Mouse (Mus musculus) heart, adult 8-10 months (tissue): ENCODE measurements around the gene Gm42906. TPM values are rescaled to one million over a fixed set of nuclear protein-coding genes. Genes with fewer than 3 reads are reported as not detected.

Experiments used
- DNase-seq: peaks from one replicate; pipeline ENCODE4 v3.0.0; 2022; ENCODE audit warnings: low spot score
- total RNA-seq, 4 experiments: library from RNA; stranded (reverse); gene quantifications; 2 replicates each; pipeline ENCODE4 v1.2.4; 2022

Gene Gm42906
- total RNA-seq, result 1 to 10 TPM in 3 of 4 experiments, not detected in 1; 3.1 to 9.9 (median 9.5) TPM

DNA sequence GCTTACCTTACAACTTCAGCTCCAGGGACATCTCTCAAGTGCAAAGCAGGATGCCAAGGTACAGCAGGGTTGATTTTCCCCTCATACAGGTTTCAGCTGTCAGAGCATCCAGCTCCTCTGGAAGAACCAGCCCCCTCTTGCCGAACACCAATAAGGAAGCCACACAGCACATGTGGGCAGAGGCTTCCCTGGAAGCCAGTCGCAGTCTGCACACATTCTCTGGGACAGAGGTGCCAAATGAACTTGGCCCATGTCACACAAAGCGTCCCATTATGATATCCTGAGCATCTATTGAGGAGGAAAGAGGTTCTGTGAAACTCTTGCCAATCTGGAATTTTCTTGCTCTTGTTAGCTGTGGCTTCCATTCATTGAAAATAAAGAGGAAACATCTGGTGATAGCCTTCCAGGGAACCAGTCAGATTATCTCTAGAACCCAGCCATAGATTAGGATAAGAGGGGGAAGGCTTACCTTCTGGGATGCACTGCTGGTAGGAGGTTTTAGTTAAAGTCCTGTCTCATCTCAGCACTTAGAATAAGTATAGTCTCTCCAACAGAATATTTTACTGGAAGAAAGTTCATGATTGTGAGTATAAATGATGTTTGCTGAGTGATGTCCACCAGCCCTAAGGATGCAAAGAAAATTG, at the start of gene Gm42906:
Gene Gm42906, minus strand, starts transcription at position 51 of the 644 bp plus-strand sequence.
- no peak for DNase-seq

GRCm38 (mm10) chr5:151445695-151446094, 17.7 kb upstream of the Gm42906 start:
- DNase-seq, result no peak

DNA sequence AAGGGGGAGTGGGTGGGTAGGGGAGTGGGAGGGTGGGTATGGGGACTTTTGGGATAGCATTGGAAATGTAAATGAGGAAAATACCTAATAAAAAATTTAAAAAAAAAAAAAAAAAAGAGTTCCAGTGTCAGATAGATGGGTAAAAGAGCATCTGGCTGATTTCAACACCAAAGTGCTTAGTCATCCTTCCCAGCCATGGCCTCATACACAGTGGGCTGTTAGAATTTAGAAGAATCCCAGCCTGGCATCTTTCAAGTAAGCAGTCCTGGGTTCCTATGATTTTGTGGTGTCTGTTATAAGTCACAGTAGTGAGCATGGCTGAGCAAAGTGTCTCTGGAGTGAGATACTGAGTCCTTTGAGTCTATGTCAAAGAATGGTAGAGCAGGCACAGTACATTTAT, 7.1 kb upstream of the Gm42906 start:
- DNase-seq, result no peak

DNA sequence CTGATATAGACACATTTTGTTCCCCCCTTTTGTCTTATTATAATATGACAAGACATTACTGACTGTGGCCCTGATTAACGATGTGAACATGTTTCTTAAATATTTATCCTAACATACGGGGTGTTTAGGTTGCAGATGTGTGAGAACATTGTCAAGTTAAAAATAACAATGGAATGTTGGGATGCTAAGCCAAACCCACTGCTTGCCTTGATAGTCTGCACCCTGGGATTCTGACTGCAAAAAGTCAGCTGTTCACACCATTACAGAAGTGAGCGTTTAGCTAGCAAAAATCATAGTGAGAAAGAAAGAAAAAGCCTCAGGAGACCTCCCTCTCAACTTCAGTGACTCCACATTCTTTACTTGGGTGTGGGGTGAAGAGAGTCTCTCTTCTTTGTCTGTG, 1.5 kb downstream of the Gm42906 start:
- DNase-seq, result no peak

DNA sequence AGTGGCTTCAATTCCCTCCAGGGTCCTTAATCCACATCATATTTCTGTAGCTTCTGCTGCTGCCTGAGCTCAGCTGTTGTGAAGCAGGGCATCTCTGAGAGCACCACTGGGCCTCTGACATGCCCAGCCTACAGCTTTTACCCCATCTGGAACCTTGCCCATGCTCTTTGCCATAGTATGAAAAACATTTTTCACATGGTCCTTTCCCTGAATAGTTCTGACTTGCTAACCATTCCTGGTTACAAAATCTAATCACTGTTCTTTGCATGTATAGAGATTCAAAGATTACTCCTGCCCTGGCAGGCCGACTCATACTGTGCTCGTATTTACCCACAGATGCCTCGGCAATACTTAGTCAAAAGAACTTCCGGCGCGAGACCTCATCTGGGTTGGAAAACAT, 5.3 kb downstream of the Gm42906 start:
- DNase-seq, result no peak

DNA sequence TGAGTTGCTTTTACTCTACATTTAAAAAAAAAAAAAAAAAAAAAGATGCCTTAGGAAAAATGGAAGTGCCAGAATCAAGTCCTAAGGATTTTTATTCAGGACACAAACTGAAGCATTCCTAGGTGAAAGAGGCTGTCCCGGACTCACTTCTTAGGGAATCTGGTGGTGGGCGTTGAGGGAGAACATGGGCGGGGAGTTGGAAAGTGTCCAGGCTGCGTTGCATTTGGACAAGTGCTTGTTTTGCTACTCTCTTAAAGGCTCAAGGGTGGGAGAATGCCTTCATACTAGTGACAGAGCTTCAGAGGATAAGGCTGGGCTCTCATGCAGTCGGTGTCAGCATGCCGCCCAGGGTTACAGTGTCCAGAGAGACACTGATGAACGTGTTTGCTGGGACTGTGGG, 6.1 kb downstream of the Gm42906 start:
- no peak for DNase-seq

DNA sequence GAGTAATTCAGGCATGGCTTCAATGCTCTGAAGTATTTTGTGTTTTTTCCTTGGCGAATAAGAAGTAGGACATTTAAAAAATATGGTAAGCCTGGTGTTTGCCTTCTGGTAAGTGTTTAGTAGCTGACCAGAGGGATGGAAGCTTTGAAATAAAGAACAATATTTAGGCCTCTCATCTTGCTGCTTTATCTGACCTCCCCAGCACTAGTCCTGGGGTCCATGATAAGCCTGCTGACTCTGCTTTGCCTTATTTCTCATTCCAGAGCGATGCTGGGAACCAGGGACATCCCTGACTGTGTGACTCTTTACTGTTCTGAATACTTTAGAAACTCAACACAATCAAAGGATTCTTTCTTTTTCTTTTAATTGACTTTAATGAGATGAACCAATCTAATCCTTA, 9.4 kb downstream of the Gm42906 start:
- no peak for DNase-seq

GRCm38 (mm10) chr5:151417421-151418038, 10.4 kb downstream of the Gm42906 start:
- DNase-seq, result no peak

- no peak for DNase-seq
Observed at GRCm38 (mm10) chr5:151416988-151417387, 11.0 kb downstream of the Gm42906 start.

DNA sequence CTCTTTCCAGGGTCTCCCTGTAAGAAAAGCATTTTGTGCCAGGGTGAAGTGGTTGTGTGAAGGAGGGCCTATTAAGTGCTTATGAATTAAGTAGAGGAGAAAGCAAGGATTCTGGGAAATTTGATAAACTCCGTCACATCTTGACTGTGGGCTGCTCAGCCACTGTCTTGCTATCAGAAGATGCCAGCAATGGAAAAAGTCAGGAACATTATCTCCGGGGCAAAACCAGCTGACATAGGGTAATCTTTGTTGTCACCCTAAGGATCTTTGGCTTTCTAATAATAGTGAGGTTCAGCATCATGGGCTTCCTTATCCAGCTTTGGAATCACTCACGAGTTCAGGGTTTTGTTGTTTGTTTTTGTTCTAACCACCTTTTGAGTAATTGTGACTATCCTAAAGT, 14.3 kb downstream of the Gm42906 start:
- DNase-seq, result no peak

GRCm38 (mm10) chr5:151412666-151413463, 15.1 kb downstream of the Gm42906 start:
- DNase-seq, result no peak

- no peak for DNase-seq
Observed at GRCm38 (mm10) chr5:151410006-151410405, 18.0 kb downstream of the Gm42906 start.

DNA sequence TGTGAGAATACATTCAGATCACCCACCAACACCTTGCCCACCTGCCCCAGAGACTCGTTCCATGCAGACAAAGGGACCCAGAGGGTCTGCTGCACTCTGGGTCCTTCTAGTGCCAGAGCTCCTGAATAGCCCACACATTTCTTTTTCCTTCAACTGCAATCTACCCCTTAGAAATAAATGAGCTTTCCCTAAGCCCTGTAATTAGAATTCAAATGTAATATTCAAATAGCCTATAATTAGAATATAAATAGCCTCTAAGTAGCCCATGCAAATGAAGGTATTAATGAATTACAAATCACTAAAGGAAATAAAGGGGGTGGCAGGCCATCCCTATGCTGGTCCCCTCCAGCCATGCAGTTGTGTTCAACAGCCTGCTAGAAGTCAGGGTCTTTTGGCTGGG, 18.7 kb downstream of the Gm42906 start:
- no peak for DNase-seq

DNA sequence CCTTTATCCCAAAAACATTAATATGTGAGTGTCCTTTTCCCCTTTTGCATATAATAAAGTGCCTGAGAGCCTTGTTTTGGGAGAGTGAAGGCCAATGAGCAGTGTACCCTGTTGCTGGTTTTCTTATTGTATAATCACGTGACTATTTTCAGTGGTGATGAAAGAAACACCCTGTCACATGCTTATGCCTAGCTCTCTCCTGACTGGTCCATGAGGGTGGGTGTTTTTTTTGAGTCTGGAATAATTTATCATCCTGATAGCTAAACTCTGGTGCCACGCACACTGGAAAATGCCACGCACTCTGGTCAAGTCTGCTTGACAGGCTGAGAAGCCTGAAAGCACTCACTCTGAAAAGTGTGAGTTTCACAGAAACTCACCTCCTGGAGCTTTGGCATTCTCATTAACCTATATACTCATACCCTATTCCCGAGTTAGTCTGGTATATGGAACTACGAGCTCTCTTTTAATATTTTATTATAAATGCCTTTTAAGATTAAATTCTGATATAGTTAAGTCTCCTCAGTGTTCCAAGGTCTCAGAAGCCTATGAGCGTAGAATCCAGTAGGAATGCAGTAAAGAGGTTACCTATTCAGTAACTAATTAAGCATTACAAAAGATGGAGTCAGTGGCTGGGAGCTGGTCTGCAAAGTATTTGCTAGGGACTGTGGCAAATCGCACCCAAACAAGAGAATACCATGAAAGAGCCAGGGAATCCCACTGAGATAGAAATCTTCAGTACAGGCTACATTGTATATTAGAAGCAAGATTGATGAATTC, 19.7 kb downstream of the Gm42906 start:
- DNase-seq, result no peak

- no peak for DNase-seq
Observed at GRCm38 (mm10) chr5:151407493-151407892, 20.5 kb downstream of the Gm42906 start.

- no peak for DNase-seq
Observed at GRCm38 (mm10) chr5:151406276-151406675, 21.7 kb downstream of the Gm42906 start.

DNA sequence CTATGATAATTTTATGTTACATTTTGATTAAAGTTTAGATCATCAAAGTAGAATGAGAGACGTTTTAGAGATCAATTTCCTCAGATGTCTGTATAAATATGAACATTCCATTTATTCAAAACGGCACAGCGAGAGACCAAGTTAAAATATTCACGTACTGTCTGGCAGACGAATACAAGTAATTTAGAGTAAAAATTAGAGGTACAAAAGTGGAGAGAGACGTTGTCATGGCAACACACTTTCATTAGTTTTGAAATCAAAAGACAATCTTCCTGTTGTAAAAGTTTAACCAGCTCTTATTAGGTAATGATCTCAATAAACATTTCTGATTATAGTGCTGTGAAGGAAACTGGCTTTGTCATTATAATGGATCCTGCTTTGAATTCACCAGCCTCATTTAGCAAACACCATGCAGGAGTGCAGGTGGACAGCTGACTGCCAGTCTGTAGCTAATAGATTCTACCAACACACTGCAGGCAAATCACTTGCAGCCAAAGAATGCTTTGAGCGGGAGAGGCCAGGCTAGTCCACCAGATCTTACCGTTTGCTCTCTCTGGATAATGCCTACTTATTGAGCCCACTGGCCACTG, 22.6 kb downstream of the Gm42906 start:
- no peak for DNase-seq

DNA sequence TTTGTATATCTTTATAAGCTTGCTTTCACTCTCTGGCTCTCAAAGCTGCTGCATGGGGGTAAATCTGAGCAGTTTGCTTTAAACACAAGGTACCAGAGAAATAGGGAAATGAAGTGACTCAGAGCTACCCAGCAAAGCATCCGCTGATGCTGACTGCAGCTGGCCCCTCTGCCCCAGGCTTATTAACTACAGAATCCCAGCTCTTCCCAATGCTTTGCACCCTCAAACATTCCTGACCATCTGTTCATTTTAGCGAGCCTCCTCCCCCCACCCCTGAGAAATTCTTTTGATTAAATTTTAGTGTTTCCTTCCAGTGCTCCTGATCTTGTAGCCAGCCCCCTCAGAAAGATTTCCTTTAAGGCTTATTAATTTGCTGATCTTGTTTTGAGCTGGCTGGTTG, 24.4 kb downstream of the Gm42906 start:
- no peak for DNase-seq

GRCm38 (mm10) chr5:151400557-151400944, 27.4 kb downstream of the Gm42906 start:
- no peak for DNase-seq

GRCm38 (mm10) chr5:151399918-151400556, 27.9 kb downstream of the Gm42906 start:
- no peak for DNase-seq

- no peak for DNase-seq
Observed at GRCm38 (mm10) chr5:151396119-151396518, 31.8 kb downstream of the Gm42906 start.
